ENCODE assay signal across 8 mouse cellular contexts in the genomic region with DNA sequence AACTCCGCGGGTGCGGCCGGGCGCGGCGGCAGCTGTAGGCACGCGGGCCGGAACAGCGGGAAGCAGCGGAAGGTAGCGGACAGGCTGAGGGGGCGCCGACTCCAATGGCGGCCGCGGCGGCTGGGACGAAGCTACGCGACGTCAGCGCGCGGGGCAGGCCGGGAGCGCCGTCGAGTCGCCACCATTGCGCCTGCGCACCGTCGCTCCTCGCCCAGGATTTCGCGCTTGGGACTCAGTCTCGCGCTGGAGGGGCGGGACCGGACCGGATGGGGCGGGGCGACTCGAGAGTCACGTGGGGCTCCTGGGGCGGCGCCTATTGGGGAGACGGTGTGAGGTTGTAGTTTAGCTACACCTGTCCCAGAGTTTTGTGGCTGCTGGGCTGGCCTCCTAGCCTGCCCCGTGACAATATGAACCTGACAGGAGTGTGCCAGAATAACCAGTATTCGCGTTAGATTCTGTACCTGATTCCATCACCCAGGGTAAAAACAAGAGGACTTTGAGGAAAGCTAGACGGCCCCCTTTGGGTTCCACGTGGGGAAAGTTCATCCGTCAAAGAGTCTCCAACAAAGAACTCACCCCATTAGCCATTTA. TPM values are rescaled to one million over a fixed set of nuclear protein-coding genes. Genes with fewer than 3 reads are reported as not detected.
DNase-seq lines count a peak whose midpoint lies in the region; ATAC-seq and TF ChIP-seq lines count a peak whose summit lies in the region.

A gene (minus strand): TSS at position 140 of the 591 bp plus-strand sequence.

- no peak for TF ChIP-seq CTCF in liver, embryonic 14.5 days (IDR thresholded peaks at IDR 0.05; ENCODE audit: low read depth)
- no peak for TF ChIP-seq CTCF in stomach, postnatal 0 days (IDR thresholded peaks at IDR 0.05; ENCODE audit: low read depth)

- peak; percentile 99 for DNase-seq in CD8-positive naive resting alpha-beta T cell, adult 2 months (ENCODE audit: low read depth in 2 of 2, low spot score in 2 of 2)
- DNase-seq in c-Kit-positive CD71-negative TER-119-negative erythroid progenitor cells, embryonic 14.5 days (ENCODE audit: low read depth) = peak; percentile 96
- peak; percentile 98 for DNase-seq in forebrain, embryonic 10.5 days (ENCODE audit: extremely low spot score, low spot score)
- DNase-seq in kidney, postnatal 25 days = peak; percentile 98
- DNase-seq in liver, embryonic 14.5 days (ENCODE audit: low read depth in 3 of 3, low spot score in 3 of 3) = peak; percentile 91 to 92 (median 92)
- peak; percentile 99 for DNase-seq in neural tube, embryonic 11.5 days (ENCODE audit: low spot score)
- DNase-seq in stomach, postnatal 0 days (ENCODE audit: low spot score) = peak; percentile 98

- peak within 1 kb of the TSS; percentile 98 for H3K9ac ChIP-seq in heart, embryonic 15.5 days
- H3K9ac ChIP-seq in liver, embryonic 14.5 days (replicated peaks) = peak within 1 kb of the TSS; percentile 97
- H3K9ac ChIP-seq in neural tube, embryonic 11.5 days (ENCODE audit: low read length) = peak within 1 kb of the TSS; percentile 99
- peak within 1 kb of the TSS; percentile 99 for H3K9ac ChIP-seq in stomach, postnatal 0 days (ENCODE audit: low read length)

- H3K27ac ChIP-seq in forebrain, embryonic 10.5 days = peak within 1 kb of the TSS; percentile 92
- H3K27ac ChIP-seq in heart, embryonic 15.5 days = peak within 1 kb of the TSS; percentile 73
- H3K27ac ChIP-seq in liver, embryonic 14.5 days = peak within 1 kb of the TSS; percentile 24; the same call in 1 of the 2 replicates
- peak within 1 kb of the TSS; percentile 36 for H3K27ac ChIP-seq in neural tube, embryonic 11.5 days (ENCODE audit: low read depth, low read length)
- H3K27ac ChIP-seq in stomach, postnatal 0 days (replicated peaks) = peak within 1 kb of the TSS; percentile 82

- H3K27me3 ChIP-seq in forebrain, embryonic 10.5 days (ENCODE audit: poor library complexity, severe bottlenecking) = peaks cover 5% of the 10 kb centered on the region; the same call in 1 of the 2 replicates
- H3K27me3 ChIP-seq in heart, embryonic 15.5 days = peaks cover 5% of the 10 kb centered on the region; the same call in 1 of the 2 replicates
- H3K27me3 ChIP-seq in liver, embryonic 14.5 days (ENCODE audit: control insufficient read depth, insufficient read depth, low read length) = no peaks in the 10 kb centered on the region
- H3K27me3 ChIP-seq in neural tube, embryonic 11.5 days (ENCODE audit: control insufficient read depth, insufficient read depth, low read length) = no peaks in the 10 kb centered on the region
- H3K27me3 ChIP-seq in stomach, postnatal 0 days (ENCODE audit: control insufficient read depth, insufficient read depth, low read length) = no peaks in the 10 kb centered on the region

- H3K4me3 ChIP-seq in forebrain, embryonic 10.5 days = peak within 1 kb of the TSS; percentile 100
- peak within 1 kb of the TSS; percentile 87 for H3K4me3 ChIP-seq in heart, embryonic 15.5 days
- peak within 1 kb of the TSS; percentile 92 to 94 for H3K4me3 ChIP-seq in liver, embryonic 14.5 days (ENCODE audit: insufficient read depth in 1 of 2, low read depth in 2 of 2, low read length in 2 of 2)
- peak within 1 kb of the TSS; percentile 100 for H3K4me3 ChIP-seq in neural tube, embryonic 11.5 days (ENCODE audit: low read depth, low read length)
- peak within 1 kb of the TSS; percentile 93 for H3K4me3 ChIP-seq in stomach, postnatal 0 days (ENCODE audit: low read depth, low read length)

- no peak for TF ChIP-seq EP300 in liver, embryonic 14.5 days (IDR thresholded peaks at IDR 0.05; ENCODE audit: low read depth)
- TF ChIP-seq EP300 in stomach, postnatal 0 days (optimal IDR thresholded peaks at IDR 0.05) = no peak

- under 1% methylated on average over 55 of the region's 56 CpGs for whole genome bisulfite sequencing in forebrain, embryonic 10.5 days
- WGBS in heart, embryonic 15.5 days = under 1% methylated on average over 55 of the region's 56 CpGs
- 2% methylated on average over 46 of the region's 56 CpGs for WGBS in liver, embryonic 14.5 days (ENCODE audit: insufficient replicate concordance)
- under 1% methylated on average over 55 of the region's 56 CpGs for WGBS in neural tube, embryonic 11.5 days
- WGBS in stomach, postnatal 0 days = under 1% methylated on average over 23 of the region's 56 CpGs

- H3K9me3 ChIP-seq in forebrain, embryonic 10.5 days = no peaks in the 10 kb centered on the region
- no peaks in the 10 kb centered on the region for H3K9me3 ChIP-seq in heart, embryonic 15.5 days (replicated peaks)
- no peaks in the 10 kb centered on the region for H3K9me3 ChIP-seq in liver, embryonic 14.5 days (ENCODE audit: control insufficient read depth, low read length)
- H3K9me3 ChIP-seq in neural tube, embryonic 11.5 days (ENCODE audit: control insufficient read depth, low read length) = no peaks in the 10 kb centered on the region
- no peaks in the 10 kb centered on the region for H3K9me3 ChIP-seq in stomach, postnatal 0 days (ENCODE audit: control insufficient read depth, low read length)

- H3K36me3 ChIP-seq in forebrain, embryonic 10.5 days (replicated peaks) = peaks cover 30% of the 10 kb centered on the region
- H3K36me3 ChIP-seq in heart, embryonic 15.5 days = peaks cover 22% of the 10 kb centered on the region
- peaks cover 22% of the 10 kb centered on the region for H3K36me3 ChIP-seq in liver, embryonic 14.5 days (replicated peaks; ENCODE audit: control insufficient read depth, insufficient read depth, low read depth)
- H3K36me3 ChIP-seq in neural tube, embryonic 11.5 days (ENCODE audit: control insufficient read depth, insufficient read depth, low read length) = no peaks in the 10 kb centered on the region; the same call in 1 of the 2 replicates
- 0 out of 2 replicates have a peak, but pooled peaks cover 4% of the 10 kb centered on the region for H3K36me3 ChIP-seq in stomach, postnatal 0 days (ENCODE audit: control insufficient read depth, insufficient read depth, low read length)

- peak; percentile 93 for ATAC-seq in heart, embryonic 15.5 days (replicated peaks; ENCODE audit: insufficient number of reproducible peaks, insufficient read depth, low FRiP score, low read depth)
- ATAC-seq in liver, embryonic 14.5 days (ENCODE audit: insufficient read depth) = peak; percentile 94
- peak; percentile 94 for ATAC-seq in neural tube, embryonic 11.5 days (ENCODE audit: insufficient read depth, low FRiP score, low TSS enrichment)
- ATAC-seq in stomach, postnatal 0 days (ENCODE audit: low FRiP score, low TSS enrichment) = peak; percentile 96

- peak within 1 kb of the TSS; percentile 73 for H3K4me2 ChIP-seq in heart, embryonic 15.5 days
- peak within 1 kb of the TSS; percentile 76 for H3K4me2 ChIP-seq in liver, embryonic 14.5 days (ENCODE audit: low read depth)
- H3K4me2 ChIP-seq in neural tube, embryonic 11.5 days (ENCODE audit: low read depth) = peak within 1 kb of the TSS; percentile 85
- peak within 1 kb of the TSS; percentile 78 for H3K4me2 ChIP-seq in stomach, postnatal 0 days (replicated peaks; ENCODE audit: low read depth)

- H3K4me1 ChIP-seq in forebrain, embryonic 10.5 days = peaks cover 26% of the 10 kb centered on the region
- peaks cover 23% of the 10 kb centered on the region for H3K4me1 ChIP-seq in heart, embryonic 15.5 days (replicated peaks)
- peaks cover 2 to 12% of the 10 kb centered on the region in 2 experiments; a peak in 3 of 4 replicates for H3K4me1 ChIP-seq in liver, embryonic 14.5 days (replicated peaks; ENCODE audit: control insufficient read depth in 2 of 2, insufficient read depth in 2 of 2, low read length in 1 of 2)
- peaks cover 6% of the 10 kb centered on the region for H3K4me1 ChIP-seq in neural tube, embryonic 11.5 days (ENCODE audit: control insufficient read depth, insufficient read depth, low read length)
- peaks cover 5% of the 10 kb centered on the region; the same call in 1 of the 2 replicates for H3K4me1 ChIP-seq in stomach, postnatal 0 days (replicated peaks; ENCODE audit: control insufficient read depth, insufficient read depth)

RNA-seq across cellular contexts. Expression of the gene that starts here (rescaled TPM):
- polyA plus RNA-seq in forebrain, embryonic 10.5 days (2016; fragmentation: Nextera tagmentation; extraction: Ambion mirVana) = 47.4 and 56.6 TPM in 2 replicates
- polyA plus RNA-seq in heart, embryonic 15.5 days (2015; fragmentation: Nextera tagmentation; extraction: Ambion mirVana) = 32.9 and 42.2 TPM in 2 replicates
- 13.3 and 18.5 TPM in 2 replicates for polyA plus RNA-seq in liver, embryonic 14.5 days (2012; rRNA removed)
- polyA plus RNA-seq in liver, embryonic 14.5 days (2014; fragmentation: Nextera tagmentation; extraction: Ambion mirVana) = 22.7 and 23.2 TPM in 2 replicates
- 75.7 and 77.9 TPM in 2 replicates for polyA plus RNA-seq in neural tube, embryonic 11.5 days (2014; fragmentation: Nextera tagmentation; extraction: Ambion mirVana)
- polyA plus RNA-seq in stomach, postnatal 0 days (2015; fragmentation: Nextera tagmentation; extraction: Ambion mirVana) = 26.2 and 27.6 TPM in 2 replicates

Comparison
In these comparisons a context has a peak if more than half of its experiments do, and no peak if none do; other contexts are left out.
1. Peak in every context shown above with its lines: DNase-seq, ATAC-seq, H3K4me3 ChIP-seq and H3K27ac ChIP-seq.
2. H3K27ac ChIP-seq: peak in every context shown above with its lines; median percentile 92 in forebrain, embryonic 10.5 days; 82 in stomach, postnatal 0 days; 73 in heart, embryonic 15.5 days; 36 in neural tube, embryonic 11.5 days; 24 in liver, embryonic 14.5 days.